Mouse (Mus musculus) Patski (cell line): ENCODE measurements around the gene Camk2d. TPM values are rescaled to one million over a fixed set of nuclear protein-coding genes. Genes with fewer than 3 reads are reported as not detected.
A peak's percentile ranks its signal among the peaks of the same experiment; 100 is the strongest.

Experiments used
- ATAC-seq: fragments of 100-300 bp; one replicate; pipeline ENCODE4 v1.8.0; 2021
- CTCF ChIA-PET: fragments of 350-600 bp; sonication (Branson Sonifier 250); formaldehyde crosslinking; loops from one replicate; lab custom pipeline; 2022; ENCODE audit warnings: inconsistent platforms; lab: Charles Lee
- POLR2A ChIA-PET: fragments of 350-600 bp; sonication (Branson Sonifier 250); formaldehyde crosslinking; loops from one replicate; lab custom pipeline; 2022; ENCODE audit warnings: antibody characterized with exemption, inconsistent platforms; lab: Charles Lee
- DNase-seq: peaks from one replicate; pipeline ENCODE4 v3.0.0-alpha.2; 2011; ENCODE audit warnings: low read depth, low spot score
- H3K27me3 ChIP-seq: fragments of 371-371 bp; one replicate; pipeline ENCODE4 v1.5.1; 2021
- CTCF ChIP-seq: fragments of 100-300 bp; IDR thresholded peaks from one replicate; pipeline ENCODE4 v1.5.1; 2021
- in situ Hi-C: fragments of 300-500 bp; cut with MboI; formaldehyde crosslinking; loops from 3 replicates; pipeline ENCODE4 v1.11.1; 2018; ENCODE audit warnings: low pct_unique_long_range_greater_than_20kb, mixed read lengths
- polyA plus RNA-seq: library from polyadenylated mRNA; unstranded; gene quantifications from one replicate; pipeline ENCODE4 v1.2.3, GENCODE M21; 2021

The Camk2d gene
- polyA plus RNA-seq, 1 experiment from 2014 or later: 99.0 TPM

DNA sequence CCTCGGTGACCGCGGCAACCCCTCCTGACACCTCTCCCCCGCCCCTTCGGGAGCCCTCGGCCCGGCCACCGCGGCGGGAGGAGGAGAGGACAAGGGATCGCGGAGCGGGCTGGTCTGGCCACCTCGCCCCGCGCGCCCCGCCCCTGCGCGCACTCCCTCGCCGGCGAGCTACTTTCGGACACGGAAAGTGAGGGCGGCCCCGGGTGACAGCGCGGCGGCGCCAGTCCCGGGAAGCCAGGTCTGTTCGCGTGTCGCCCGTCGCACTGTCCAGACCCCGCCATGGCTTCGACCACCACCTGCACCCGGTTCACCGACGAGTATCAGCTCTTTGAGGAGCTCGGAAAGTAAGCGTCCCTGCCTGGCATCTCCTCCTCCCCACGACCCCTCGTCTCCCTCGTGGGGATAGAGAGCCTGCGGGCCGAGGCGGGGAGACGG, 1.1 kb downstream of the Camk2d start:
- CTCF ChIA-PET: interaction anchor here (0.7 to 5.4 kb wide), 20 partner anchors 10 to 713 kb away, joined by 3 to 41 read pairs (median 4); no protein-coding TSS in a partner anchor
- in situ Hi-C loops: loop anchor here (5.0 to 10.0 kb wide), 4 partner anchors 175 to 752 kb away; no protein-coding TSS in a partner anchor
- DNase-seq (no peak), ATAC-seq (peak; percentile 68)
- TF ChIP-seq CTCF: no peak
- POLR2A ChIA-PET: interaction anchor here (0.6 to 2.8 kb wide), 15 partner anchors 9 to 399 kb away, joined by 3 to 16 read pairs (median 4); no protein-coding TSS in a partner anchor
- H3K27me3 ChIP-seq: no peaks in the 10 kb centered on the region

DNA sequence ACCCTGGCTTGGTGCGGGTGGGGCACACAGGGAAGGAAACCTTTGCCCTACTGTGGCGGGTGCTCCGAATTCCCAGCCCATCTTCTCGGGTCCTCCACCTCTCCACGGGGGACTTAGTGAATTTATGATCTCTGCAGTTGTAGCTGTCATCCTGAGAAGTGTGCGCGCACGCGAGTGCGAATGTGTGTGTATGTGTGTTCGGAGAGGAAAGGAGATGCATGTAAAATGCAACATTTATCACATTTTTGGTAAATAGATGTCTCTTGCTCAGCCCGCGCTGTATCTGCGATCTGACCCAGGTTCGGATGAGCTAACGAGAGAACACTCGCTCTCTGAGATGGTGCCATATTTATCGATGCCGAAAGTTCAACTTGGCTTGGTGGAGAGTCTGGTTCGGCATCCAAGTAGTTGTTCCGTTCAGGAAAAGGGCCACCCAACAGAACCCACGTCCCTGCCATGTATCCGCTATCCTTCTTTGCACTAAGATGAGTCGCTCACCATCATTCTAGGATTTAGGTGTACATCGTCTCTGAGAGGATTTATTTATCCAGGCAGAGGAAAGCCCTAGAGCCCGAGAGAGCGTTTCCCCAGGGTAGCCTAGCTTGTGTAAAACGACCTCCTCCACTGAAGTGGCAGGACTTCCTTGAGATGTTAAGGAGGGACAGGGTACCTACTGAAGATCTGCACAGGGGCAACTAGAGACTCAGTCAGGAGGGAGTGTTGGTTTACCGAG, 1.7 kb downstream of the Camk2d start:
- no peaks in the 10 kb centered on the region for H3K27me3 ChIP-seq
- ChIA-PET CTCF (interaction anchor here (0.7 to 5.4 kb wide), 23 partner anchors 11 to 713 kb away, joined by 3 to 41 read pairs (median 4); no protein-coding TSS in a partner anchor), POLR2A (interaction anchor here (0.6 to 2.8 kb wide), 15 partner anchors 8 to 736 kb away, joined by 3 to 16 read pairs (median 4); no protein-coding TSS in a partner anchor)
- peak; percentile 8 for ATAC-seq
- no peak for DNase-seq
- in situ Hi-C loops: loop anchor here (5.0 to 10.0 kb wide), 4 partner anchors 175 to 753 kb away; no protein-coding TSS in a partner anchor
- TF ChIP-seq CTCF: no peak

- H3K27me3 ChIP-seq: no peaks in the 10 kb centered on the region
- TF ChIP-seq CTCF: no peak
- ChIA-PET CTCF (interaction anchor here (0.7 to 5.4 kb wide), 11 partner anchors 63 to 305 kb away, joined by 3 to 41 read pairs (median 4); no protein-coding TSS in a partner anchor), POLR2A (interaction anchor here (0.6 to 2.8 kb wide), 5 partner anchors 96 to 736 kb away, joined by 3 to 16 read pairs (median 3); no protein-coding TSS in a partner anchor)
- in situ Hi-C loops: loop anchor here (5.0 to 10.0 kb wide), 4 partner anchors 174 to 754 kb away; no protein-coding TSS in a partner anchor
- ATAC-seq: no peak
- DNase-seq: no peak
These were observed 2.2 kb downstream of the Camk2d start for GRCm38 (mm10) chr3:126598329-126598676.

DNA sequence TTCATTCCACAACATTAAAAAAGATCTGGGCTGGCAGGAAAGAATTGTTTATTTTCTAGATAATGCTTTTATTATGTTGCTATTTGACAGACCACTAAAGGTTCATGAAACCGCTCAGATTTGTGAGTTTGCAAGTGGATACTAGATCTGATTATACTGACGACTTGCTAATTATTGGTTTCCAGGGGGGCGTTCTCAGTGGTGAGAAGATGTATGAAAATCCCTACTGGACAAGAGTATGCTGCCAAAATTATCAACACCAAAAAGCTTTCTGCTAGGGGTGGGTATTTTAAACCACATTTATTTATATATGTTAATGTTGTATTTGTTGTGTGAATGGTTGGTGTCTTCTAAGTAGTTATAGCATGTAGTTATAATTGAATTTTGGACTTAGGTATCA, 2.8 kb downstream of the Camk2d start:
- DNase-seq (no peak), ATAC-seq (no peak)
- H3K27me3 ChIP-seq: no peaks in the 10 kb centered on the region
- TF ChIP-seq CTCF: no peak
- ChIA-PET POLR2A (interaction anchor here (0.8 kb wide), 1 partner anchor 161 kb away, joined by 3 read pairs; no protein-coding TSS in a partner anchor), CTCF (interaction anchor here (1.0 to 5.4 kb wide), 8 partner anchors 18 to 305 kb away, joined by 3 to 41 read pairs (median 4); no protein-coding TSS in a partner anchor)
- in situ Hi-C loops: loop anchor here (5.0 to 10.0 kb wide), 4 partner anchors 173 to 754 kb away; no protein-coding TSS in a partner anchor

DNA sequence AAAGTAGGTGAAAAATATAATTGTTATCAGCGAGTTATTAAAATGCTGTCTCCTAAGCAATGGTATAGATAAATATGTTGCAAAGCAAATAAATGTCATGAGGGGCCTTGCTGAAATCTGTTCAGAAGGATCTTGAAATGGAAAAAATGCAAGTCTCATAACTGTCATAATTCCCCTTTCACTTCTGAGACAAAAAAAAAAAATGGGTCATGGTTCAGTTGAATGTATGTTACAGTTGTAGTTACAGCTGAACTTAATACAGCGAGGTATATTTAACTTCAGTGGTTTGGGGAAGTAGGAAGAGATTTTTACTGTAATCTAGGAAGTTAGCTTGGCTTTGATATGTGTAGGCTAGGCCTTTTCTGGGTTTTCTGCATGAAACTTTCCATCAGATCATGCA, 3.2 kb downstream of the Camk2d start:
- ChIA-PET CTCF (interaction anchor here (0.8 to 5.4 kb wide), 7 partner anchors 18 to 173 kb away, joined by 3 to 41 read pairs (median 3); no protein-coding TSS in a partner anchor), POLR2A (interaction anchor here (0.8 kb wide), 1 partner anchor 161 kb away, joined by 3 read pairs; no protein-coding TSS in a partner anchor)
- ATAC-seq (no peak), DNase-seq (no peak)
- no peaks in the 10 kb centered on the region for H3K27me3 ChIP-seq
- in situ Hi-C loops: loop anchor here (5.0 to 10.0 kb wide), 4 partner anchors 173 to 755 kb away; no protein-coding TSS in a partner anchor
- no peak for TF ChIP-seq CTCF

DNA sequence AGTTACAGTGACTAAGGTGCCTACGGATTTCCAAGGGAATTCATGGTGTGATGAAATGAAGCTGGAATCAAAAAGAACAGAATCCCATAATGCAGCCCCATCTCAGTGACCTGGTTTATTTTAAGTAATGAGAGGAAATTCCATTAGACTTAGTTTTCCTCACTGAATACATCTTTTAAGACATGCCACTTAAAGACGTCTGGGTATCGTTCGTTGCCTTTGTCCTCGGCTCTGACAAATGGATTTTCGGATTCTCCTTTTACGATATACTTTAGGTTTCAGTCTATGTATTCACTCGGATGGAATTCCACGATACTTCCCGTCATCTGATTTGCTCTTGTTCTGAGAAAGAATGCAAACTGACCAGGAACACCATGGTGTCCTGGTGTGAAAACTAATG, 3.8 kb downstream of the Camk2d start:
- TF ChIP-seq CTCF: no peak
- POLR2A ChIA-PET: no interaction called here
- CTCF ChIA-PET: interaction anchor here (0.8 to 5.4 kb wide), 7 partner anchors 17 to 172 kb away, joined by 3 to 41 read pairs (median 3); no protein-coding TSS in a partner anchor
- no peak for ATAC-seq
- DNase-seq: no peak
- H3K27me3 ChIP-seq: no peaks in the 10 kb centered on the region
- in situ Hi-C loops: loop anchor here (5.0 to 10.0 kb wide), 4 partner anchors 172 to 755 kb away; no protein-coding TSS in a partner anchor

DNA sequence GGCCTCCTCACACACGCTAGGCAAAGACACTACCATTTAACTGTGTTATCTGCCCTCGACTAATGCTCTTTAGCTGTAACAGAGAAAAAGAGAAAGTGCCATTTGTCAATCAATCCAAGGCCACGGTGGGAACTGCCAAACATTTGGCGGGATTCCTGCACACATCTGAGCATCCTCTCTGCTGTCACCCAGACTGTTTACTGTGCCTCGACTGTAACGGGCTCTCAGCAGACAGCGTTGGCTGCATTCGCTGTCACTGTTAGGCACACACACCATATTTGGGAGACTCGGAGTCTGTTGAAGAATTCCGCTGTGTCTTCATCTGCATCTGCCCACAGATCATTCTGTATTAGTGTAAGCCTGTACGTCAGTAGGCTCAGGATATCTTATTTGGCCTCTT, 6.7 kb downstream of the Camk2d start:
- ATAC-seq: no peak
- ChIA-PET POLR2A (no interaction called here), CTCF (interaction anchor here (1.0 to 1.2 kb wide), 4 partner anchors 23 to 207 kb away, joined by 3 read pairs; no protein-coding TSS in a partner anchor)
- no peaks in the 10 kb centered on the region for H3K27me3 ChIP-seq
- no peak for TF ChIP-seq CTCF
- DNase-seq: no peak
- in situ Hi-C loops: no loop called here

- no peak for TF ChIP-seq CTCF
- POLR2A ChIA-PET: interaction anchor here (0.7 to 1.4 kb wide), 2 partner anchors 8 to 623 kb away, joined by 4 to 6 read pairs; no protein-coding TSS in a partner anchor
- H3K27me3 ChIP-seq: no peaks in the 10 kb centered on the region
- in situ Hi-C loops: no loop called here
- CTCF ChIA-PET: no interaction called here
- ATAC-seq (no peak), DNase-seq (no peak)
These were observed 8.7 kb downstream of the Camk2d start for GRCm38 (mm10) chr3:126604656-126605434.

DNA sequence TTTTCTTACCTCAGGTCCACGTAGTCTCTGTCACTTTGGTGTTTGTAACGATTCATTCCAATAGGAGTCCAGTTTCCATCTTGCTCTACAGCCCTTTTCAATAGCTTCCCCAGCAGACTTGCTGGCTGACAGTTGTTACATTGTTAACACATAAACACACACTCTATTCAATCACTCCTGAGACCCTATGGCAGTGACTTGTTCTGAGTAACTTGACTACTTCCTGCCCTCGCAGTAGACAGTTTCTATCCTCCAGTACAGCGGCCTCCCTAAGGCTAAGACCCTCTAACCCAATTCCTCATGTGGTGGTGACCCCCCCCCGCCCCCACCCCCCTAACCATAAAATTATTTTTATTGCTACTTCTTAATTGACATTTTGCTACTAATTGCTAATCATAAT, 13.2 kb downstream of the Camk2d start:
- H3K27me3 ChIP-seq: no peaks in the 10 kb centered on the region
- ChIA-PET POLR2A (interaction anchor here (1.4 kb wide), 1 partner anchor 12 kb away, joined by 4 read pairs; no protein-coding TSS in a partner anchor), CTCF (interaction anchor here (1.0 to 1.3 kb wide), 3 partner anchors 10 to 80 kb away, joined by 3 read pairs; no protein-coding TSS in a partner anchor)
- no peak for TF ChIP-seq CTCF
- ATAC-seq: no peak
- in situ Hi-C loops: no loop called here
- no peak for DNase-seq
